Mouse (Mus musculus) embryonic facial prominence, embryonic 14.5 days (tissue): ENCODE results near the gene Map3k13. TPM values are rescaled to one million over a fixed set of nuclear protein-coding genes. Genes with fewer than 3 reads are reported as not detected.

Experiments used
- ATAC-seq: fragments of 200-750 bp; cut with Nextera tagmentation; 2 replicates; pipeline ENCODE4 v1.8.0; 2017; ENCODE audit warnings: low read depth, moderate number of reproducible peaks, moderate TSS enrichment
- DNase-seq: peaks from one replicate; pipeline ENCODE4 v3.0.0-alpha.2; 2015; ENCODE audit warnings: low spot score
- H3K27ac ChIP-seq: fragments of 300-500 bp; sonication (generic); replicated peaks from 2 replicates; pipeline ENCODE4 v1.5.1; 2014; ENCODE audit warnings: low read depth, mild to moderate bottlenecking, low read length, moderate library complexity
- H3K27me3 ChIP-seq: fragments of 300-500 bp; sonication (generic); replicated peaks from 2 replicates; pipeline ENCODE4 v1.6.1; 2014; ENCODE audit warnings: low read length; ENCODE audit not compliant: control insufficient read depth, insufficient read depth
- H3K36me3 ChIP-seq: fragments of 300-500 bp; sonication (generic); 2 replicates; pipeline ENCODE4 v1.6.1; 2014; ENCODE audit warnings: low read length, mixed read lengths; ENCODE audit not compliant: control insufficient read depth, insufficient read depth
- H3K4me1 ChIP-seq: fragments of 300-500 bp; sonication (generic); 2 replicates; pipeline ENCODE4 v1.6.1; 2014; ENCODE audit warnings: antibody characterized with exemption, low read length; ENCODE audit not compliant: control insufficient read depth, insufficient read depth
- H3K4me2 ChIP-seq: fragments of 300-500 bp; sonication (generic); 2 replicates; pipeline ENCODE4 v1.6.1; 2014; ENCODE audit warnings: low read depth, mild to moderate bottlenecking, low read length, moderate library complexity, mixed read lengths
- H3K4me3 ChIP-seq: fragments of 300-500 bp; sonication (generic); 2 replicates; pipeline ENCODE4 v1.5.1; 2014; ENCODE audit warnings: low read depth, mild to moderate bottlenecking, low read length
- H3K9ac ChIP-seq: fragments of 300-500 bp; sonication (generic); 2 replicates; pipeline ENCODE4 v1.6.1; 2014; ENCODE audit warnings: low read depth, mild to moderate bottlenecking, low read length, moderate library complexity, mixed read lengths
- H3K9me3 ChIP-seq: fragments of 300-500 bp; sonication (generic); 2 replicates; pipeline ENCODE4 v1.6.1; 2016; ENCODE audit warnings: low read length; ENCODE audit not compliant: control insufficient read depth
- WGBS: fragments of 180-500 bp; shearing (Covaris S2); extraction: QIAGEN DNeasy Blood & Tissue Kit; methylation state at CpG from one replicate; pipeline ENCODE4 v1.1.7; 2014; 5-methylcytosine and 5-hydroxymethylcytosine counted together
- polyA plus RNA-seq: library from polyadenylated mRNA; unstranded; fragments of >200 nt; fragmentation: Nextera tagmentation; extraction: Ambion mirVana; gene quantifications from 2 replicates; pipeline ENCODE4 v1.2.1, GENCODE M21; 2014

Gene Map3k13
- polyA plus RNA-seq, 1 experiment from 2014 or later = 0.95 TPM

DNA sequence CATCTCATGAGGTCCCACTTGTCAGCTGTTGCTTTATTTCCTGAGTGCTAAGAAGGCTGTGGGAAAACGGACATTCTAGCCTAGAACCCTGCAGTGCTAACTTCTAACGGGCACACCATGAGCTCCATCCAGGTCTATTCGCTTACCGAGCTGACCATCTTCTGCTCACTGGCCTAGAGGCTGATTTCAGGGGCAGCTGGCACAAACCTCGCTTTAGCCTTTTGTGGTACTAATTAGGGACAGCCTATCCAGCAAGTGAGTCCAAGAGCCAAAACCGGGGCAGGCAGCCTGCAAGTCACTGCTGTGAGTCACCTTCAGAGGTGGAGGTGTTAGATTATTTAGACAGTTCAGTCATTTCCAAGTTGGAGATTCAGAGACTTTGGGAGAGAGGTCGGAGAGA is 122.5 kb downstream of the Map3k13 start:
- Histone ChIP-seq H3K9me3 (no peaks in the 10 kb centered on the region), H3K9ac (no peak overlapping the region), H3K36me3 (0 out of 2 replicates have a peak, but pooled peaks cover 5% of the 10 kb centered on the region), H3K27me3 (no peaks in the 10 kb centered on the region), H3K4me1 (no peaks in the 10 kb centered on the region), H3K4me2 (no peak overlapping the region), H3K27ac (no peak overlapping the region), H3K4me3 (no peak overlapping the region)
- no peak for DNase-seq
- 72% methylated on average over 7 of the region's 7 CpGs for WGBS
- no peak for ATAC-seq

DNA sequence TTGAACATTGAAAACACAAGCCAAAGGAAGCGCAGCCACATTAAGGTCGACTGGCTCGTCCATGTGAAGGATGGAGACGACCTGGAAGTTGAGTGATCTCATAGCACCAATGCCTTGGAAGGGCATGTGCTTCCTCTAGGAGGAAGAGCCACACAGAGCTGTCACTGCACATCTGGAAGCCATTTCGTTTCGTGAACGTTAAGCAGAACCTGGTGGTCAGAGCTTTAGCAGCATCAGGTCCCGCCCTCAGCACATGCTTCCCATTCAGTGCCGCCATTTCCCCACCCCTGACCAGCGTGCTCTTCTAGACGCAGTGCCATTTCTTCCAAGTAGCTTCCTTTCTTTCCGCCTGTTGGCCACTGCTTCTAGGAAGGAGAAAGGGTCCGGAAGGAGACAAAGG is 134.3 kb downstream of the Map3k13 start:
- peak; percentile 5 for DNase-seq
- no peak for ATAC-seq
- H3K4me3 ChIP-seq = no peak overlapping the region
- no peak overlapping the region for H3K4me2 ChIP-seq
- no peak overlapping the region for H3K27ac ChIP-seq
- H3K27me3 ChIP-seq = no peaks in the 10 kb centered on the region
- peaks cover 19% of the 10 kb centered on the region for H3K36me3 ChIP-seq
- no peak overlapping the region for H3K9ac ChIP-seq
- WGBS = 54% methylated on average over 13 of the region's 13 CpGs
- no peaks in the 10 kb centered on the region for H3K9me3 ChIP-seq
- no peaks in the 10 kb centered on the region for H3K4me1 ChIP-seq

GRCm38 (mm10) chr16:21946761-21947715 is 152.9 kb downstream of the Map3k13 start, which contains the start of gene Tmem41a:
Tmem41a (minus strand) TSS chr16:21947552.
- H3K9me3 ChIP-seq = no peaks in the 10 kb centered on the region
- ATAC-seq (peak; percentile 98), DNase-seq (peak; percentile 92)
- H3K9ac ChIP-seq = peak within 1 kb of the TSS; percentile 79
- H3K27ac ChIP-seq = peak within 1 kb of the TSS; percentile 77
- H3K4me2 ChIP-seq = peak within 1 kb of the TSS; percentile 88
- H3K4me1 ChIP-seq = no peaks in the 10 kb centered on the region; the same call in 1 of the 2 replicates
- 1% methylated on average over 32 of the region's 63 CpGs for WGBS
- H3K27me3 ChIP-seq = no peaks in the 10 kb centered on the region
- H3K36me3 ChIP-seq = no peaks in the 10 kb centered on the region
- H3K4me3 ChIP-seq = peak within 1 kb of the TSS; percentile 82

DNA sequence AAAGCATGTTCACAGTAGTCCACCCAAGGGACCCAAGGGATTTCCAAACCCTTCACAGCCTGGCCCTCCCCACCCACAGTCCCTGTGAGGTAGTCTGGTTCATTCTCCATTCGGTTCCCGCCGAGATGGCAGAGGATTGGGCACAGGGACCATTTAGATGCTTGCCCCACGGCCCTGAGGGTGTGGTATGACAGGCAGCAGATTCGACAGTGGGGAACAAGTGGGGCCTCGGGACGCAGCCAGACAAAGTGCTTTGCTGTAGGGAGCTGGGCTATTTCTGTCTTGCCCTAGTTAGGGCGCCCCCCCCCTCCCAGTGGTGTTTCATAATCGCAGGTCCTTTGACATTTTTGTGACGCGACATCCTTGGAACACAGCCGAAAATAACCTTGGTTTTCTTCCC is 161.4 kb downstream of the Map3k13 start:
- ATAC-seq (no peak), DNase-seq (no peak)
- H3K4me3 ChIP-seq = no peak overlapping the region
- H3K27me3 ChIP-seq = no peaks in the 10 kb centered on the region
- H3K36me3 ChIP-seq = no peaks in the 10 kb centered on the region
- no peak overlapping the region for H3K4me2 ChIP-seq
- no peak overlapping the region for H3K27ac ChIP-seq
- H3K4me1 ChIP-seq = no peaks in the 10 kb centered on the region
- H3K9ac ChIP-seq = no peak overlapping the region
- no peaks in the 10 kb centered on the region for H3K9me3 ChIP-seq
- WGBS = 69% methylated on average over 12 of the region's 12 CpGs

GRCm38 (mm10) chr16:21965576-21965975 is 171.4 kb downstream of the Map3k13 start:
- H3K27me3 ChIP-seq = no peaks in the 10 kb centered on the region
- H3K4me1 ChIP-seq = no peaks in the 10 kb centered on the region
- ATAC-seq = no peak
- no peak overlapping the region for H3K4me3 ChIP-seq
- 77% methylated on average over 3 of the region's 3 CpGs for WGBS
- H3K9me3 ChIP-seq = no peaks in the 10 kb centered on the region
- no peak overlapping the region for H3K27ac ChIP-seq
- H3K9ac ChIP-seq = no peak overlapping the region
- no peaks in the 10 kb centered on the region for H3K36me3 ChIP-seq
- no peak for DNase-seq
- H3K4me2 ChIP-seq = no peak overlapping the region

DNA sequence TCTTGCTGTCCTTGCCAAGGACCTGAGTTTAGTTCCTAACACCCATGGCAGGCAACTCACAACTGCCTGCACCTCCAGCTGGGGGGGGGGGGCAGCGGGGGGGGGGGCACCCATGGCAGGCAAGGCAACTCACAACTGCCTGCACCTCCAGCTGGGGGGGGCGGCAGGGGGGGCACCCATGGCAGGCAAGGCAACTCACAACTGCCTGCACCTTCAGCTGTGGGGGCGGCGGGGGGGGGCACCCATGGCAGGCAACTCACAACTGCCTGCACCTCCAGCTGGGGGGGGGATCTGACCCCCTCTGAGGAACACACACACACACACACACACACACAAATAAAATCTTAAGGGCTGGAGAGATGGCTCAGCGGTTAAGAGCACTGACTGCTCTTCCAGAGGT is 175.7 kb downstream of the Map3k13 start:
- no peaks in the 10 kb centered on the region for H3K4me1 ChIP-seq
- H3K27ac ChIP-seq = no peak overlapping the region
- H3K4me2 ChIP-seq = no peak overlapping the region
- no peak overlapping the region for H3K4me3 ChIP-seq
- no peak for ATAC-seq
- 64% methylated on average over 3 of the region's 5 CpGs for WGBS
- DNase-seq = no peak
- H3K36me3 ChIP-seq = no peaks in the 10 kb centered on the region
- H3K27me3 ChIP-seq = no peaks in the 10 kb centered on the region
- no peaks in the 10 kb centered on the region for H3K9me3 ChIP-seq
- no peak overlapping the region for H3K9ac ChIP-seq

DNA sequence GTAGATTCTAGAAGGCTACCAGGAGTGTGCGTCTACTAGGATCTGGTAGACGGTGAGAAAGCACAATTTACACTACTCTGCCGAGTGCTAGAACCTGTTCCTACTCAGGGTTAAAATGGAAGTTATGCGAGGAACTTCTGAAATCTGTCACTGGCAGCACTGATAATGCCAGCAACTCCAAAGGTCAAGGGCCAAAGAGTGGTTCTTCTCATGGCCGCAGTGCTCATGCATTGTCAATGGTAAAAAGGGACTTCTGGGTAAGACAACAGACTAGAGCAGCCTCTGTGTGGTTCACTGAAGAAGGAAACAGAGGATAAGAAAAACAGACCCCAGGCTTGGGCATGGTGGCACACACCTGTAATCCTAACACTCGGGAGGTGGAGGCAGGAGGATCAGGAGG is 176.4 kb downstream of the Map3k13 start:
- Histone ChIP-seq H3K36me3 (no peaks in the 10 kb centered on the region), H3K27me3 (no peaks in the 10 kb centered on the region), H3K4me2 (no peak overlapping the region), H3K4me3 (no peak overlapping the region), H3K4me1 (no peaks in the 10 kb centered on the region), H3K9ac (no peak overlapping the region), H3K9me3 (no peaks in the 10 kb centered on the region), H3K27ac (no peak overlapping the region)
- DNase-seq (no peak), ATAC-seq (no peak)
- WGBS = 83% methylated on average over 6 of the region's 6 CpGs

- ATAC-seq (peak; percentile 62; the same call in 1 of the 2 replicates), DNase-seq (peak; percentile 74)
- no peaks in the 10 kb centered on the region for H3K9me3 ChIP-seq
- peaks cover 4% of the 10 kb centered on the region; the same call in 1 of the 2 replicates for H3K4me1 ChIP-seq
- no peak overlapping the region for H3K4me2 ChIP-seq
- H3K9ac ChIP-seq = no peak overlapping the region
- H3K27ac ChIP-seq = no peak overlapping the region
- no peak overlapping the region for H3K4me3 ChIP-seq
- H3K27me3 ChIP-seq = no peaks in the 10 kb centered on the region
- 33% methylated on average over 4 of the region's 4 CpGs for WGBS
- H3K36me3 ChIP-seq = no peaks in the 10 kb centered on the region
Observed at GRCm38 (mm10) chr16:21971446-21971845, 177.3 kb downstream of the Map3k13 start.
